Mouse (Mus musculus) B cell, adult (primary cell): ENCODE results near the gene Cxcr5. TPM values are rescaled to one million over a fixed set of nuclear protein-coding genes. Genes with fewer than 3 reads are reported as not detected.

Experiments
- total RNA-seq: library from RNA; stranded (reverse); gene quantifications from 4 replicates; pipeline ENCODE4 v1.2.4, GENCODE M21; 2023; ENCODE audit not compliant: inconsistent age

The Cxcr5 gene
- 281 to 310 TPM (median 298 TPM) in 4 replicates for total RNA-seq

DNA sequence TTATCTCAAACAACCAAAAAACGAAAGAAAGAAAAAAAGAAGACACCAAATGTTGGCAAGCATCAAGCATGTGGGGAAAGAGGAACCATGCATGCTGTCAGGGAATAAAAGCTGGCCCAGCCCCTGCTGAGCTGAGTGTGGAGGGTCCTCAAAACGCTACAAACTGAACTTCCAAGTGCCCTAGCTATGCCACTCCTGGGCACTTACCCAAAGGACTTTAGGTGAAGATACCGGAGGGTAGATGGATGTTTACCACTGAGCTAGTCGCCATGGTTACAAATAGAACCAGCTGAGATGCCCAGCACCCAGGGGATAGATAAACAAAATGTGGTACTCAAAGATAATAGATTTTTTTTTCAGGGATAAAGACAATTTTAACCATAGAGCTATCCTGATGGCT lies at the start of gene Cxcr5:
Gene Cxcr5, minus strand, starts transcription at position 281 of the 400 bp plus-strand sequence.

DNA sequence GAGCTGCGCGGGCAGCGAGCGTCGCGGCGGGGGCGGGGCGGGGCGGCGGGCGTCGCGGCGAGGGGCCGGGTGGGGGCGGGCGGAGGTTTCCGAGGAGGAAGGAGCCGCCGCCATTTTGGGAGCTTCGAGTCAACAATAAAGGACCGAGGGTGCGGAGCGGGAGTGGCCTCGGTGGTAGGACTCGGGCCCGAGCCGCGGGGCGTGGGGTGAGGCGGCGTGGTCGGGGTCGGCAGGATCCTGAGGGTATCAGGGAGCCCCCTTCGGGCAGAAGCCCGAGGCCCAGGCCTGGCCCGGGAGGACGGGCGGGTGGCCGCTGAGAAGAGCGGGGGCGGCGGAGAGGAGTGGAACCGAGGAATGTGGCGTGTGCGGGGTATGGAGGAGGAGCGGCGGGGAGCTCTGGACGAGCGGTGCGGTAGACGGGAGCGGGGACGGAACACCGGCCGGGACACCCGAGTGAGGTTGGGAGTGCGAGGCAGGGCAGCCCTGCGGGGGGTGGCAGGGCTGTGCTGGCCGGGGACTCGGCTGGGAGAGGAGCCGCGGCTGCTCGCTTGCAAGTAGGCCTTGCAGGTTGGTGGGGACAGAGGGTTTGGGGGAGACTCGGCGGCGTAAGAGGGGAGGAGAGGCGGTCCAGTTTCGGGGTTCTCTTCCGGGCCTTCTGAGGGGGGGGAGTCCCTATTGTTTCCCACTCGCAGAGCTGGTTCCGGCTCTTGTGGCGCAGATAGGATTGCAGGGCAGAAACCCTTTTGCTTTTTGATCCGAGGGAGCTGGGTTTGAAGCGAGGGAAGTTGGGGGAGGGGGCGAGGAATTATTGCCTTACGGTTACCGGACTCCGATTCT lies 43.3 kb upstream of the Cxcr5 start, which contains the start of gene Ddx6:
Gene Ddx6, plus strand, starts transcription at position 114 of the 837 bp plus-strand sequence.

GRCm38 (mm10) chr9:44482552-44482951 lies 79.1 kb downstream of the Cxcr5 start, which contains the start of gene Bcl9l:
Bcl9l (plus strand) TSS chr9:44482825.

Other genes with a start within 250 kb of the Cxcr5 start
- gene C2cd2l, start 241.6 kb downstream of the Cxcr5 start, total RNA-seq = 13.1 to 19.2 TPM (median 17.3 TPM) in 4 replicates
- 8.3 to 12.1 TPM (median 9.3 TPM) in 4 replicates for gene Dpagt1, start 235.9 kb downstream of the Cxcr5 start, total RNA-seq
- gene H2afx, start 227.2 kb downstream of the Cxcr5 start, total RNA-seq = 41.9 to 44.6 TPM (median 42.6 TPM) in 4 replicates
- 15.8 to 19.8 TPM (median 18.8 TPM) in 4 replicates for gene Hmbs, start 217.6 kb downstream of the Cxcr5 start, total RNA-seq
- gene Vps11, start 200.2 kb downstream of the Cxcr5 start, total RNA-seq = 61.3 to 72.7 TPM (median 65.5 TPM) in 4 replicates
- gene Hyou1, start 182.4 kb downstream of the Cxcr5 start, total RNA-seq = 83.2 to 119 TPM (median 87.9 TPM) in 4 replicates
- gene Slc37a4, start 165.0 kb downstream of the Cxcr5 start, total RNA-seq = 18.8 to 19.9 TPM (median 19.6 TPM) in 4 replicates
- gene Rps25, start 154.7 kb downstream of the Cxcr5 start, total RNA-seq = 2,496 to 2,635 TPM (median 2,511 TPM) in 4 replicates
- gene Trappc4, start 154.3 kb downstream of the Cxcr5 start, total RNA-seq = 52.2 to 70.7 TPM (median 57.2 TPM) in 4 replicates
- 37.6 to 54.1 TPM (median 41.4 TPM) in 4 replicates for gene Ccdc84, start 143.3 kb downstream of the Cxcr5 start, total RNA-seq
- gene Foxr1, start 120.7 kb downstream of the Cxcr5 start, total RNA-seq = 0.27 TPM in 1 of 4 replicates, not detected in the others
- gene Upk2, start 106.9 kb downstream of the Cxcr5 start, total RNA-seq = not detected in 4 replicates
- 88.8 to 97.2 TPM (median 89.9 TPM) in 4 replicates for gene Bcl9l, start 79.1 kb downstream of the Cxcr5 start, total RNA-seq
- 282 to 309 TPM (median 299 TPM) in 4 replicates for gene Ddx6, start 43.0 kb upstream of the Cxcr5 start, total RNA-seq
- gene Treh, start 111.4 kb upstream of the Cxcr5 start, total RNA-seq = not detected in 4 replicates
- gene Phldb1, start 173.3 kb upstream of the Cxcr5 start, total RNA-seq = 0.48 to 0.63 TPM in 2 of 4 replicates, not detected in the others
- 126 to 143 TPM (median 137 TPM) in 4 replicates for gene Arcn1, start 206.0 kb upstream of the Cxcr5 start, total RNA-seq
- 55.0 to 66.8 TPM (median 59.2 TPM) in 4 replicates for gene Ift46, start 206.0 kb upstream of the Cxcr5 start, total RNA-seq
- 0.64 to 0.87 TPM (median 0.64 TPM) in 3 of 4 replicates, not detected in the other for gene Tmem25, start 237.4 kb upstream of the Cxcr5 start, total RNA-seq
- 3.3 to 6.1 TPM (median 4.9 TPM) in 4 replicates for gene Ttc36, start 241.2 kb upstream of the Cxcr5 start, total RNA-seq